Mouse (Mus musculus) thymus, adult 2 months (tissue): ENCODE data around the gene Galnt13. TPM values are rescaled to one million over a fixed set of nuclear protein-coding genes. Genes with fewer than 3 reads are reported as not detected.
"Not testable (repeated sequence)": the region's sequence is repeated elsewhere in the genome, so short reads cannot be mapped to it uniquely, and the experiment has no call there.

Experiments
- DNase-seq: peaks from one replicate; pipeline ENCODE4 v3.0.0; 2021
- H3K27ac ChIP-seq: fragments of 200-500 bp; 2 replicates; pipeline ENCODE4 v1.5.1; 2012; ENCODE audit warnings: low read length, control low read depth; ENCODE audit not compliant: control insufficient read depth, insufficient read depth
- H3K27me3 ChIP-seq: fragments of 200-500 bp; 2 replicates; pipeline ENCODE4 v1.6.1; 2012; ENCODE audit warnings: mild to moderate bottlenecking, low read length, moderate library complexity, mixed read lengths; ENCODE audit not compliant: control insufficient read depth, insufficient read depth
- H3K36me3 ChIP-seq: fragments of 200-500 bp; 2 replicates; pipeline ENCODE4 v1.6.1; 2012; ENCODE audit warnings: mild to moderate bottlenecking, low read length, moderate library complexity; ENCODE audit not compliant: control insufficient read depth, insufficient read depth
- H3K4me1 ChIP-seq: fragments of 200-500 bp; replicated peaks from 2 replicates; pipeline ENCODE4 v1.6.1; 2012; ENCODE audit warnings: low read length; ENCODE audit not compliant: control insufficient read depth, insufficient read depth
- H3K4me3 ChIP-seq: fragments of 200-500 bp; 2 replicates; pipeline ENCODE4 v1.5.1; 2012; ENCODE audit warnings: mild to moderate bottlenecking, low read length, control low read depth, moderate library complexity; ENCODE audit not compliant: control insufficient read depth, insufficient read depth
- CTCF ChIP-seq: fragments of 200-500 bp; IDR thresholded peaks from 2 replicates; pipeline ENCODE4 v1.5.1; 2012; ENCODE audit warnings: mild to moderate bottlenecking, control low read depth, low read length, moderate library complexity, borderline replicate concordance; ENCODE audit not compliant: control insufficient read depth, poor library complexity, insufficient read depth; ENCODE audit errors: extremely low read depth
- POLR2A ChIP-seq: fragments of 200-500 bp; IDR thresholded peaks from 2 replicates; pipeline ENCODE4 v1.6.1; 2012; ENCODE audit warnings: mild to moderate bottlenecking, low read length, control low read depth, moderate library complexity; ENCODE audit not compliant: control insufficient read depth, poor library complexity, insufficient read depth; ENCODE audit errors: extremely low read depth
- WGBS: fragments of 180-500 bp; shearing (Covaris S2); methylation state at CpG from one replicate; pipeline ENCODE4 v1.1.7; 2018; 5-methylcytosine and 5-hydroxymethylcytosine counted together
- polyA plus RNA-seq: library from polyadenylated mRNA; depleted of rRNA; stranded (reverse); fragments of >200 nt; gene quantifications from 2 replicates; pipeline ENCODE4 v1.2.3, GENCODE M21; 2012

Gene Galnt13
- polyA plus RNA-seq, 1 experiment, result not detected

- no peak overlapping the region for H3K27ac ChIP-seq
- no peaks in the 10 kb centered on the region for H3K4me1 ChIP-seq
- H3K4me3 ChIP-seq, result no peak overlapping the region
- H3K27me3 ChIP-seq, result no peaks in the 10 kb centered on the region
- TF ChIP-seq CTCF (no peak), POLR2A (no peak)
- H3K36me3 ChIP-seq, result no peaks in the 10 kb centered on the region
- 90% methylated on average over 9 of the region's 9 CpGs for WGBS
- no peak for DNase-seq
Measured at GRCm38 (mm10) chr2:54567632-54568031, 131.5 kb downstream of the Galnt13 start.

GRCm38 (mm10) chr2:54713817-54714216, 277.7 kb downstream of the Galnt13 start:
- not testable (repeated sequence) for H3K27ac ChIP-seq, H3K36me3 ChIP-seq, H3K4me3 ChIP-seq, H3K27me3 ChIP-seq, DNase-seq, H3K4me1 ChIP-seq
- WGBS, result no CpG with 5 or more reads among the region's 5 CpGs

- Histone ChIP-seq H3K27me3 (no peaks in the 10 kb centered on the region), H3K4me3 (no peak overlapping the region), H3K4me1 (no peaks in the 10 kb centered on the region), H3K36me3 (no peaks in the 10 kb centered on the region), H3K27ac (no peak overlapping the region)
- no peak for DNase-seq
- TF ChIP-seq CTCF (no peak), POLR2A (no peak)
- 96% methylated on average over 2 of the region's 2 CpGs for WGBS
Measured at GRCm38 (mm10) chr2:54751232-54751631, 315.1 kb downstream of the Galnt13 start.

GRCm38 (mm10) chr2:54759781-54760180, 323.7 kb downstream of the Galnt13 start:
- no peak overlapping the region for H3K27ac ChIP-seq
- no peak for DNase-seq
- TF ChIP-seq POLR2A, result no peak
- H3K4me3 ChIP-seq, result no peak overlapping the region
- H3K4me1 ChIP-seq, result no peaks in the 10 kb centered on the region
- WGBS, result 31% methylated on average over 4 of the region's 4 CpGs
- no peaks in the 10 kb centered on the region for H3K36me3 ChIP-seq
- H3K27me3 ChIP-seq, result no peaks in the 10 kb centered on the region

- H3K4me3 ChIP-seq, result no peak overlapping the region
- H3K27ac ChIP-seq, result no peak overlapping the region
- H3K27me3 ChIP-seq, result no peaks in the 10 kb centered on the region
- no peak for TF ChIP-seq POLR2A
- TF ChIP-seq CTCF, result no peak
- no peak for DNase-seq
- 92% methylated on average over 2 of the region's 2 CpGs for WGBS
- H3K4me1 ChIP-seq, result no peaks in the 10 kb centered on the region
- no peaks in the 10 kb centered on the region for H3K36me3 ChIP-seq
Measured at GRCm38 (mm10) chr2:54778790-54779273, 342.7 kb downstream of the Galnt13 start.

GRCm38 (mm10) chr2:54813670-54814256, 377.6 kb downstream of the Galnt13 start:
- 79% methylated on average over 2 of the region's 2 CpGs for WGBS
- no peaks in the 10 kb centered on the region for H3K27me3 ChIP-seq
- no peaks in the 10 kb centered on the region for H3K36me3 ChIP-seq
- no peak overlapping the region for H3K4me3 ChIP-seq
- no peak overlapping the region for H3K27ac ChIP-seq
- DNase-seq, result no peak
- TF ChIP-seq POLR2A, result no peak
- H3K4me1 ChIP-seq, result no peaks in the 10 kb centered on the region

GRCm38 (mm10) chr2:54841245-54841644, 405.1 kb downstream of the Galnt13 start:
- no peaks in the 10 kb centered on the region for H3K36me3 ChIP-seq
- TF ChIP-seq CTCF (no peak), POLR2A (no peak)

More at GRCm38 (mm10) chr2:54841245-54841644, 405.1 kb downstream of the Galnt13 start:
- H3K27ac ChIP-seq, result no peak overlapping the region
- no peaks in the 10 kb centered on the region for H3K4me1 ChIP-seq
- H3K4me3 ChIP-seq, result no peak overlapping the region
- DNase-seq, result no peak
- 62% methylated on average over 1 of the region's 1 CpGs for WGBS
- H3K27me3 ChIP-seq, result no peaks in the 10 kb centered on the region
